Mouse (Mus musculus) embryo, embryonic 11 days (tissue): ENCODE data around the gene Xlr3a.
"Not testable (repeated sequence)": the region's sequence is repeated elsewhere in the genome, so short reads cannot be mapped to it uniquely, and the experiment has no call there.

Experiments
- DNase-seq: peaks from one replicate; pipeline ENCODE4 v3.0.0-alpha.2; 2015

Gene Xlr3a

DNA sequence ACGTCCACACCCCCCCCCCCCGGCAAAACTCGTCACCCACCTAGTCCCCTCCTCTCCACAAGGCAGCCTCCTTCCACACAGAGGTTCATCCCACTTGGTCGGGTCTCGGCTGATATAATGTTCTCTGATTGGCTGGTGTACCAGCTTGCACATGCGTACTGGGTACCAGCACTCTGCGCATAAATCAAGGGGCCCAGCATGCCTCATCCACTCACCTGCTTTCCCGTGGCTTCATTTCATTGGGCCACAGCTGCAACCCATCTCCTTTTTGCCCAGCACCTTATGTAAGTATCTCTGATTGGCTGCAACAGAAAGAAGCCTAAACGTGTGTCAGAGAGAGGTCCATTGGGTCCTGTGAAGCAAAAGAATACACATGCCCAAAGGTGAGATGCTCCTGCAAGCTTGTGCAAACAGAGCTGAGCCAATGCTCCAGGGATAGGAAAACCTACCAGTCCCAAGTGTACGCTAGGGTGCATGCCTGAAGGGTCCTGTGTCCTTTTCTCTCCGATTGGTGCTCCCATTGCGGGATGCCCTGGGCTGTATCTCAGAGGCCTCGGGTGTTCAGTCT is at the start of gene Xlr3a:
TSS of gene Xlr3a (minus strand) at position 155 of the 568 bp plus-strand sequence.
- DNase-seq = not testable (repeated sequence)

DNA sequence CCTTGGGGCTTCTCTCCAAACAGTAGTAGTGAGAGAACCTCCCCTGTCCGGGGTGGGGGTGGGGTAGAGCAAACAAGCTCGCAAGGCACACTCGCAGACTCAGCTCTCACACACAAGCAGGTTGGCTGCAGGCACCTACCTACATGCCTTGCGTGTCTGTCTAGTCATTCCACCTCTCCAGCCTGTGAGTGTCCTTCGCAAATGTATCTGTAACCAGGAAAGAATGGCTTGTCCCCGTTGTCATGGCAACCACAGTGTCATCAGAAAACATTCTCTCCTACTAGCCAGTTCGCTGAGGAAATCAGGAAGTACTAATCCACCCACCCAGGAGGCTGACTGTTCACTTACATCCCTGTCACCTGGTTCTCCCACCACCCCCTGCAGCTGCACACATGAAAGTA is 46.3 kb upstream of the Xlr3a start:
- not testable (repeated sequence) for DNase-seq

- DNase-seq = not testable (repeated sequence)
Measured at GRCm38 (mm10) chrX:73122859-73123829, 26.2 kb upstream of the Xlr3a start.

DNA sequence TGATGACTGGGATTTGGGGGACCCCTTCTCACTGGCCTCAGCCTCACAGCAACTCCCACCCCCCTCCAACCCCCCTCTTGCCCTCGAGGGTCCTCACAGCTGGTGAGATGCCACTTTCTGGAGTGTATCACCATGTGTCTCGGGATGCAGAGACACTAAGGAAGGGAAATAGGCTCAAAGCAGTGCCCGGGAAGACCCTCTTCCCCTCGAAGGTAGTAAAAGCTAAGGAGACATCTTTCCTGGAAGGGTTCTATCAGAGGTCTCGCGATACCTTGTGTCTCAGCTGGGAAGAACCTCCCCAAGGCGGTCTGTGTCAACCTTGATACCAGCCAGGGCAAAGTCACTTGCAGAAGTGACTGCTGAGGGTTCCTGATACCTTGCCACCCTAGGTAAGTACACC is 19.9 kb upstream of the Xlr3a start, which contains the start of gene Gm14685:
TSS of gene Gm14685 (plus strand) at position 301 of the 400 bp plus-strand sequence.
- DNase-seq = not testable (repeated sequence)

- not testable (repeated sequence) for DNase-seq
Measured at GRCm38 (mm10) chrX:73082267-73083055, 14.4 kb downstream of the Xlr3a start, which contains the start of gene Xlr4a. Gene Xlr4a, minus strand, starts transcription at chrX:73082478.

DNA sequence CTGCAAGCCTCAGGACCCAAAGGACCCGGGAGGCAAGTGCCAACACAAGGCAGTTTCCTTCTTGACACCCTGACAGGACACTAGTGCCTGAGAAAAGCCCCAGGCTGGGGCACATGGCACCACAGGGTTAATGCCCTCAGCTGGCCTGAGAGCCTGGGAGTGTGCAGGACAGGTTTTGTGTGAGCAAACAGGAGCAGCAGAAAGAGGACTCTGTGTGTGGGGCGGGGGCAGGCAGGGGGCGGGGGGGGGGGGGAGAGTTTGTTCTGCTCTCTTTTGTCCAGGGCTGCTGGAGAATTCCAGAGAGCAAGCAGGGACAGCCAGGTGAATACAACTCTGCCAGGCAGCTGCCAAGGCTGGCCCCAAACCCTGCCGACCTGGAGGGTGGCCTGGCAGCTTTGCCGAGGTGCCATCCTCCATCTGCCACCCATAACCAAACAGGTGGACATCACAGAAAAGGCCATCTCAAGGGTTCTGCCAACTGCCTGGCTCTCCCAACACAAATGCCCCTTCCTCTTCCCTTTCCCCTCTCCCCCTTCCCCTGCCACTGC is 30.1 kb downstream of the Xlr3a start:
- not testable (repeated sequence) for DNase-seq

GRCm38 (mm10) chrX:73064415-73064793 is 32.5 kb downstream of the Xlr3a start, which contains the start of gene Pnma3:
Gene Pnma3, plus strand, starts transcription at chrX:73064787.
- no peak for DNase-seq

GRCm38 (mm10) chrX:73063512-73064414 is 33.1 kb downstream of the Xlr3a start:
- peak; percentile 49 for DNase-seq

GRCm38 (mm10) chrX:73062323-73062722 is 34.6 kb downstream of the Xlr3a start:
- no peak for DNase-seq

- no peak for DNase-seq
Measured at GRCm38 (mm10) chrX:73061528-73061927, 35.4 kb downstream of the Xlr3a start.

- peak; percentile 91 for DNase-seq
Measured at GRCm38 (mm10) chrX:73053860-73054563, 42.9 kb downstream of the Xlr3a start.

DNA sequence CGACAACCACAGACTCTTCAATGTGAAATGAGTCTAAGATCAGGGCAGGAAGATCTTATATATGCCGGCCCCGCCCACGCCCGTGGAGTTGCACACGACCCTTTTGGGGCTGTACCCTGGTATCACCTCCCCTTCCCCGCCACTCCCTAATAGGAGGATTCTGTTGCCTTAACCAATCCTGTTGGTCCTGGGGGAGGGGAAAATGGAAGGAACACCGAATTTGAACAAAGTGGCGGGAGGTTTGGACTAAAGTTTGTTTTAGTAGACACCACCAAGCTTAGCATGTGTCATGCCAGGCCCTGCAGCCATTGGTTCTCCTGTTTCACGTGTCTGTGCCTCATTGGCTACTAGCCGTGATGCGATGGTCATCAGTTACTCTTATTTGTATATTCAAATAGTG is 57.2 kb downstream of the Xlr3a start:
- no peak for DNase-seq

- no peak for DNase-seq
Measured at GRCm38 (mm10) chrX:73038831-73039230, 58.1 kb downstream of the Xlr3a start.

- no peak for DNase-seq
Measured at GRCm38 (mm10) chrX:73037003-73037402, 59.9 kb downstream of the Xlr3a start, which contains the start of gene Pnma5. Gene Pnma5, minus strand, starts transcription at chrX:73037103.
